Mouse (Mus musculus): ENCODE results near the gene C1qtnf1.

C1qtnf1 gene

DNA sequence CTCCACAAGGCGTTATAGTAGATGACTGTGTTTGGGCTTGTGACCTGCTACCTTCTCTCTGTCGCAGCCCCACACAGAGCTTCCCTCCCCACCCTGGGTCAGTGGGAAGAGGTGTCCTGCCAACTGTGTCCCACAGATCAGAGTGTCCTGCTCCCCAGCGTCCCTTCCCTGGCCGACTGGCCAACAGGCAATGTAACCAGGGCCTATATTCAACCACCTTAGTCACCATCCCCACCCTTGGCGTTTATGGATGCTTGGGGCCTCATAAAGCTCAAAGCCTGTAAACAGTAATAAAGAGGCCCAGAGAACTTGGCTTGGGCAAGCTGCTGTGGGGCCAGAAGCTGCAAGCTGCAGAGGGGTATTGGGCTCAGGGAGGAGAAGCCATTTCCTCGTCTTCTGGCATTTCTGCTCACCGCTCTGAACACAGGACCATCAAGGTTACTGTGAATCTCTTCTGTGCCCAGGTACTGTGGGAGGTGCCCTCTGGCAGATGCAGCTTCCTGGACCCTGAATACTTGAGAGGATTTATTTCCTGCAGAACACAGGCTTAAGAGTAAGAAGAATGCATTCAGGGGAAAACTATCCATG, 47.6 kb downstream of the C1qtnf1 start:
- DNase-seq (ENCODE audit: low spot score) = no peak

GRCm38 (mm10) chr11:118476396-118477373, 48.7 kb downstream of the C1qtnf1 start, which contains the start of gene Engase:
Gene Engase, plus strand, starts transcription at chr11:118476829.
- peak; percentile 84 for DNase-seq (ENCODE audit: low spot score)

GRCm38 (mm10) chr11:118479776-118480175, 51.8 kb downstream of the C1qtnf1 start:
- no peak for DNase-seq (ENCODE audit: low spot score)

GRCm38 (mm10) chr11:118481231-118481630, 53.2 kb downstream of the C1qtnf1 start:
- no peak for DNase-seq (ENCODE audit: low spot score)

DNA sequence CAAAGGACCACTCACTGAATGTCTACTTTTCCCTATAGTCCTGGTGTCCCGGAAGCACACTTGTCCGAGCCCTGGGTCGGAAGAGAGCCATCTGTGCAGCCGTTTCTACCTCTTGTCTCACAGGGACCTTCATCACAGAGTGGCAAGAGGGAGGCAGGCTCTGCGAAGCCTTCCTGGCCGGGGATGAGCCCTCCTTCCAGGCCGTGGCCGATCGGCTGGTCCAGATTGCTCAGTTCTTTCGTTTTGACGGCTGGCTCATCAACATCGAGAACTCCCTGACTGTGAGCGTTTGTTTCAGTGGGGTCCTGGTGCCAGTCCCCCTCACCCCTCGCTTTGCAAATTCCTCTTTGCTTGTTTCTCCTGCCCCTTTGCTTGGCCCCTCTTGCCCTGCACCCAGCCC, 53.7 kb downstream of the C1qtnf1 start:
- DNase-seq (ENCODE audit: low spot score) = no peak

GRCm38 (mm10) chr11:118484169-118484568, 56.2 kb downstream of the C1qtnf1 start:
- no peak for DNase-seq (ENCODE audit: low spot score)

GRCm38 (mm10) chr11:118485338-118485737, 57.3 kb downstream of the C1qtnf1 start:
- no peak for DNase-seq (ENCODE audit: low spot score)

DNA sequence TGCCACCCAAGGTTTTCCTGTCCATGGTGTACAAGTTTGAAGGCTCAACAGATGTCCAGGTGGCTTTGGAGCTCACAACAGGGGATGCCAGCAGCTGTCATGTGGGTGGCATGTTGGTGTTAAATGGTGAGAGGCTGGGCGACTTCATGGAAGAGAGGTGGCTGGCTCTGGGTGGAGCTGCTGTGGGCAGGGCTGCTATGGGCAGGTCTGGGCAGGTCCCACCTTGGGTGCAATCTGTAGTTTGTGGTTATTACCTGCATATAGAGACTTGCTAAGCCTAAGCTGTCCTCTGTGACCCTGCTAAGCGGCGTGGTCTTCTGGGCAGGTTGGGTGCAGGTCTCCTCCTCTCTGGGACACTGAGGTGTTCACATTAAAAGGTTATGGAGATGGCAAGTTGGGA, 57.8 kb downstream of the C1qtnf1 start:
- no peak for DNase-seq (ENCODE audit: low spot score)

GRCm38 (mm10) chr11:118486281-118486680, 58.3 kb downstream of the C1qtnf1 start:
- no peak for DNase-seq (ENCODE audit: low spot score)

DNA sequence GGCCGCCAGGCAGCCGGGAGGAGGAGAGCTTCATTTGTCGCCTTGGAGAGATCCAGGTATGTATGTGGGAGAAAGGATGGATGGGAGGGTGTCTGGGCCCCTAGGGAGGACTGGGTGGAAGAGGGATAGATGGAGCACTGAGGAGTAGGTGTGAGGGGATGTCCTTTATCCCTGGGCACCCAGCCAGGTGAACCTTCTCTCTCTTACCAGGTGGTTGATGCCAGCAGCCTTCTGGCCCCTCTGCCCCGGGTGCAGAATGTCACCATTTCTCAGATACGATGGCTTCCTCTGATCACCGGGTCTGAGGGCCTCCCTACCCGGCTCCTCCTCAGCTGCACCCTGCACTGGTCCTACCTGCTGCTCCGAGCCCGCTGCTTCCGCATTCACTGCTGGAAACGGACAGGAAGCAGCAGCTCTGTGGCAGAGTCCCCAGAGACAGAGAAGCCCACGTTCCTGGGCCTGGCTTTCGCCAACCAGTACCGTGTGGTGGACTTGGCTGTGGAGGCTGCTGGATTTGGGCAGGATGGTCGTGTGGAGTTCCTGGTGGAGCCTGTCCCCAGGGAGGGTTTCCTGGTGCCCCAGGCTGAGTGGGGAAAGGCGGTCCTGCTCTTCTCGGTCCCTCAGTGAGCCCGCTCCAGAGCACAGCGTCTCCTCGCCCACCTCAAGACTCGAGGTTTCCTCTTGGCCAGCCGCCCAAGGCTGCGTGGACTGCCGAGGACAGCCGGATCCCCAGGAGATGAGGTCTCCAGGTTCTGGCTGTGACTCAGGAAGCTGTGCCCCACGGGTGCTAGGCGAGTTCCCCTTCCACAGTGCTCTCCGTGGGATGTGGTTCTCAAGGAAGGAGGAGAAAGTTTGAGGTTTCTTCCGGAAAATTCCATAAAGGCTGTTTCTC, 59.1 kb downstream of the C1qtnf1 start:
- no peak for DNase-seq (ENCODE audit: low spot score)

GRCm38 (mm10) chr11:118488191-118488906, 60.3 kb downstream of the C1qtnf1 start:
- no peak for DNase-seq (ENCODE audit: low spot score)

- no peak for DNase-seq (ENCODE audit: low spot score)
Measured at GRCm38 (mm10) chr11:118488907-118489270, 60.9 kb downstream of the C1qtnf1 start.

GRCm38 (mm10) chr11:118490566-118491218, 62.7 kb downstream of the C1qtnf1 start:
- peak; percentile 55 for DNase-seq (ENCODE audit: low spot score)

DNA sequence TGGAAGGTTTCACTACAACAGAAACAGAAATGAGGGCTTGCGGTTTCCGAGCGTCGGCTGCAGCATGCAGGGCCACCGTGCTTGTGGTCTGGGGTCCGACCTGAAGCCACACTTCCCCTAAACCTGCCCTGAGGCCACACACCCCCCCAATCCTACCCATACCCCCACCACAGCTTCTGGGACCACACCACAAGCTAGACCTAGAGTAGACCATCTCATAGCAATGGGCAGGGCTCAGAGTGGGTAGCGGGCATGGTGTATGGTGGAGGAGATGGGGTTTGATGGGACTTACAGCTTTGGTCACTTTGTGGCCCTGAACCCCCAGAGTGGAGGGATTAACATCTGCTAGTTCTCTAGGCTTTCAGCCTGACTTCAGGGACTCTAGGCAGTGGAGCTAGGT, 63.2 kb downstream of the C1qtnf1 start:
- no peak for DNase-seq (ENCODE audit: low spot score)

DNA sequence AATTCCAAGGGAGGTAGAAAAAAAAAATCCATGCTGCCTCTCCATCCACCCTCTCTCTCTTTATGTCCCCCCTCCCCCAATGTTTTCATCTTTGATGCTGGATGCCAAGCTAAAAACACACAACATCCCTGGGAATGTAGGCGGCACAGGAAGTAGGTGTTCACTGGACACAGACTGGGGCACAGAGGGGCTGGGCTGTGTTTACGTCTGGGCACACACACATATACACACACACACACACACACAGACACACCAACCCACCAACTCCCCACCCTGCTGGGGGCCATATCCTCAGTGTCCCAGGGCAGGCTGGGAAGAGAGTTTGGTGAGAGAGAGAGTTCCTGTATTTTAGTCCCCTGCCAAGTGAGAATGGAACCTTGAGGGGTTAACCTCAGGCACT, 65.5 kb downstream of the C1qtnf1 start:
- DNase-seq (ENCODE audit: low spot score) = no peak

- DNase-seq (ENCODE audit: low spot score) = no peak
Measured at GRCm38 (mm10) chr11:118494001-118494737, 66.2 kb downstream of the C1qtnf1 start.

DNA sequence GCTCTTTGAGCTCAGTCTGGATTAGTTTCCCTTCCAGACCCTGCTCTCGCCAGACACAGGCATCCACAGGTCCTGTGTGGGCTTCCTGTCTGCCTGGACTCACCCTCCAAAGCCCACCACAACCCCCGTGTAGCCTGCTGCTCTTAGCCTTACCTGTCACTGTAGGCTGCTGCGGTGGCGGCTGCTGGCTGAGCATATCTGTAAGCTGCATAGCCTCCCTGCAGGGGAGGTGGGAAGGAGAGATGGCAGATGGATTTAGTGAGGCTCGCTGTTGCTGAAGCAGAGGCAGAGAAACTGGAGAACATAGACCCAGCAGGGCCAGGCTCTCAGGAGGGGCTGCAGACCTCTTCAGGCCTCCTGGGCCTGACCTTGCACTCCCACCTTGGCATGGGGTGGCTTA, 67.1 kb downstream of the C1qtnf1 start:
- DNase-seq (ENCODE audit: low spot score) = no peak

GRCm38 (mm10) chr11:118496066-118496689, 68.2 kb downstream of the C1qtnf1 start:
- no peak for DNase-seq (ENCODE audit: low spot score)

Measured in spleen, adult 12 weeks (tissue).